Mouse (Mus musculus) kidney, adult 11 months (tissue): Measurements from ENCODE around the gene Podxl.
A peak's percentile ranks its signal among the peaks of the same experiment; 100 is the strongest.

Experiments used
- DNase-seq: peaks from one replicate; pipeline ENCODE4 v3.0.0; 2022

Gene Podxl

DNA sequence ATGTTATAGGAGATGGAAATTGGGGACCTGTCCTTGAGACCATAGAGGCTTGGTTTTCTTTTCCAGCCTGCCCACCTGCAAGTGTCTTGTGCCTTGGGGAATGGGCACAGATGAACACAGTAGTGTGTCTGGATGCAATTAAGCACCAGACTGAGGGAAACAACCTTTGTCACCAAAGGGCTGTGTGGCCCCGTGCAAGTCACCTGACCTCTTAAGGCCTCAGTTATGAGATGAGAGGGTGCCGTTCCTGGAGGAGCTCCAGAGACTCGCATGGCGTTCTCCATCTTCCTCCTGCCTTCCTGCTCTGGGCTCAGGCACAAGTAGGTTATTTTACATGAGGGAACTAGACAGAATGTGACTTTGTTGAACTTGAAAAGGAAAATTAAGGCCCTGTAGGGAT, 41.3 kb downstream of the Podxl start:
- DNase-seq, result no peak

DNA sequence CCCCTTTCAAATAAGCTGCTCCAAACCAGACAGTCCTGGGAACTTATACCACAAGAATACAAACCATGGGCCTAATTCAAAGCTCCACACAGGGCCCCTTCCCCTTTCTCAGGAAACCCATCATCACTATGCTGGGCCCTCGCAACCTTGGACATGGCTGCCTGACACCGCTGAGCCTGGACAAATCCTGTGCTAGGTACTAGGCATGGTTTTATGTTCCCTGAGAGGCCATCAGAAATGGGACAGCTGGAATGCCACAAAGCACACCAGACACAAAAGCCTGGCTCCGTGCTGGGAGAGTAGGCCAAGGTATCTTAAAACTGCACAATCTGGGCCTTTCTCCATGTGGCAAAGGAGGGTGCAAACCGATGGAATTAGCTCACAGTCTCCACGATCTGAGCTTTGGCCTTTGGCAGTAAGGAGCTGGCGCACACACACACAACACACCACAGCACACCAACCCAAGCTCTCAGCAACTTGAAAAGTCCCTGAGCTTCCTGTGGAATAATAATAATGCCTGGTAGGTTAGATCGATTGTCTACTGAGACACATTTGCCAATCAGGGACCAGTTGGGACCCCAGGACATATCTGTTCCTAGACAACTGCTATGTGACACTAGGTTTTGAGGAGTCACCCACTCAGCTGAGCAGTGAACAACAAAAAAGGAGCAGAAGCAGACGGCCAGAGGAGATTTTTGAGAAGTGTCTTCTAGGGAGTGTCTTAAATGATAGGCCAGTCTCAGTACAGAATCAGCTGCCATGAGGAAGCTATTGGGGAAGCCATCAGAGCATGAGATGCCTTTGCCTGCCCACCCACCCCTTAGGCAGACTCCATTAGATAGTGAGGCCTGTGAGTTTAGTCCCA, 42.1 kb downstream of the Podxl start:
- no peak for DNase-seq

DNA sequence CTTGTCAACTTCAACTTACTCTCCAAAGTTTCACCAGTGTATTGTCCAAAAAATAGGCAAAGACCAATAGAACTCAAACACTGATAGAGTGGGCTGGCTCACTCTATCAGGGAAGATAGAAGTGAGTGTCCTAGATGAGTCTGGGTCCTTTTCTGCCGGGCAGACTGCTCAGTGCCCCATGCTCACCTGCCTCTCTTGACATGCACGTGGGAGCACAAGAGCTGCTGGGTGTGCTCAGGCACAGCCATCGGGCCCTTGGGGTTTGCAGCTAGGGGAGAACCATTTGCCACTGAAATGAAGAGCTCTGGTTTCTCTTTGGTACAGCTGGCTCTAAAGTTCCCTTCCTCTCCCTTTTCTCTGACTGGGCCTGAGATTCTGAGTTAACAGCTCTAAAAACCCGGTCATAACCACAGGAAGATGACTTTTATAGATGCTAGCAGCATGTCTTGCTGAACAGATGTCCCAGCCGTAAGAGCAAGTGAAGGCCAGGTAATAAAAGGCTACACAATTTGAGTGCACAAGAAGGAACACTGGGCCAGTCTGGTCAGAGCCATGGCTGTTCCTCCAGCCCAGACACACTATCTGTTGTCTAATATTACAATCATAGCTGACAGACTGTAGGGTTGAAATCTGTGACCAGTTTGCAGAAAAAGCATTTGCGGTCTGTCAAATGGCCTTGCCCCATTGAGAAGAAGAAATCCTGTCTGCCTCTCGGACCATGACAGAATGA, 43.1 kb downstream of the Podxl start:
- DNase-seq, result no peak

DNA sequence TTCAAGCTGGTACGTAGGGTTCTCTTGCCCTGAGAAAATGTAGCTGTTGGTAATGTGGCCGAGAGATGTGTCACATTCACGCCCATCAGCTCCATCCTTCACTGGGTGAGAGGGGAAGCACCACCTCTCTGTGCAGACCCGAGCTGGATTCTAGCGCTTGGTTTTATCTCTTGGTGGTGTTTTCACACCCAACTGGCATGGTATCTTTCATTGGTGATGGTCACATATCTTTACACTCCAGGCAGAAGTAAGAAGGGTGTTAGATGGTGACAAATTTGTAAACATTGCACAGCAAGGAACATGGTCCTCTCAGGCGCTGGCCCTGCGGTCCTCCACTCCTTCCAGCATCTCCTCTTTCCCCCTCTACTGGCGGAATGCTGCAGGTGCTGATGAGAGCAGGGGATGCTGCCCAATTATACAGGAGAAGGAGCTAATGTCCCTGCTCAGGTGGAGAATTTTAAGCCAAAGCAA, 44.7 kb downstream of the Podxl start:
- DNase-seq, result no peak

DNA sequence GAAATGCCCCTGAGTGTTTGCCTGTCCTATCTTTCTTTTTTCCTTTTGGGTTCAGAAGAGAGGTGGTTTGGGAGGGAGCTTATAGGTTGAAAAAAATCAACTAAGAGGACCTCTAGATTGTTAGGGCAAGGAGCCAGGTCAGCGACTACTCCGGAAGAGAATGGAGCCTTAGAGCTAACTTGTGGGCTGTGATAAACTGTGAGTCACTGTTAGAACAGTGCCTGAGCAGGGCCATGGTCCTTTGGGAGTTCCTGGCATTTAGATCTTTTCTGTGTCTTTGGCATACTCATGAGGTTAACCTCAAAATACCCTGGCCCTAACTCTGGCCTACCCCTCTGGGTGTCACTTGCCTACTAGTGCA, 45.5 kb downstream of the Podxl start:
- DNase-seq, result peak; percentile 23

DNA sequence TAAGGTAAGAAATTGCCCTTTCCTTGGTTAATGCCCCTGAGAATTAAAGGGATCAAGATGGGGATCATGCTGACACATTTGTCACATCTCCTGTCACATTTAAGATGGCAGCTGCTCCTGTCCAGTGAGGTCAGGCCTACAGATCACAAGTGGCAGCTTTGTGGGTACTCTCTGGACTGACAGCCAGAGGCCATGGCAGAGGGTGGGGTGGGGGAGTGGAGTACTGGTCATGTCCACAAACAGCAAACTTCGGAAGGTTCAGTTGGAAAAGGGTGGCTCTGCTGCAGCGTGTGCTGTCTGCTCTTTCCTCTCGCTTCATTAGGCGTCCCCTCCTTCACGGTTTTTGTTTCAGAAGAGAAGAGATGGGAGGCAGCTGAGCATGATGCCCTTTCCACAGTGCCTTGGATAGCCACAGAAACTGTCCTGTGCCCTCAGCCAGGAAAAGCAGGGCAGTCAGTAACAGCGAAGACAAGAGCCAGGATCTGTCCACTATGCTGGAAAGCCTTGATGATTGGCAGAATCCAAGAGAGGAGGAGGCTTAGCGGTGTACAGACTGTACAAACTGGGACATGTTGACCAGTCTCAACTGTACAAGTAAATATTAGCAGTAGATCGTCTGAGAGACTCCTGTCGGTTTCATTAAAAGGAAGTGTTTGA, 46.0 kb downstream of the Podxl start:
- DNase-seq, result no peak

DNA sequence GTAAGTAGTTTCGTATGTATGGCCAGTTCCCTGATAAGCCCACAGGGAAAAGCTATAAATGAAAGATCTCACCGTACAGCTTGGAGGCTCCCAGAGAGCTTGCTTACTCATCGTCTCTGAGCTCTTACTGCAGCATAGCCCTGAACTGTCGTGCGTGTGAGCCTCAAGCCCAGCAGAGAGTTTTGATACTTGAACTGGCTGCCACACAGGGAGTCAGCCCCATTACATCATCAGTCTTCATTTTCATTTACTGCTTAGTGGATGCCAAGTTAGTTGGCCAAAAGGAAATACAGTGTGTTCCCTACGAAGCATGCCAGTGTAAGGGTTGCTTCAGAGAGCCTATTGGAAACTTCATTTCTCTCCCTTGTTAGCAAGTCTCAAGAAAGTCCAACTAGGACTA, 50.1 kb downstream of the Podxl start:
- no peak for DNase-seq

DNA sequence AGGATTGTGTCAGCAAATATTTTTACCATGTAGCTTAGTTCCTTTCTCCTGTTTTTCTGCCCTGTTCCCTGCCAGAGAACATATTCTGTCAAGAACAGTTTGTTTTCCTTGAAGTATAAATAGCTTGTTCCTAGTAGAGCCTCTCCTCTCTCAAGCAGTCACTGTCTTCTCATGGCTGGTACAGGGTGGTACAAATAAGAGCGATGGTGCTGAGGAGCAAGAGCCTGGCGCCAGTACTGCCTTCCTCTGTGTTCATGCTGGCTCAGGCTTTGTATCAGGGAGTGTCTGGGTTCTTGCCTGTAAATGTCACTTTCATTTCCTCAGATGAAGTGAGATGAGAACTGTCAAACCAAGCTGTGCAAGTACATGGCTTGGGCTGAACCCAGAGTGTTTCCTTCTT, 61.2 kb downstream of the Podxl start:
- no peak for DNase-seq

DNA sequence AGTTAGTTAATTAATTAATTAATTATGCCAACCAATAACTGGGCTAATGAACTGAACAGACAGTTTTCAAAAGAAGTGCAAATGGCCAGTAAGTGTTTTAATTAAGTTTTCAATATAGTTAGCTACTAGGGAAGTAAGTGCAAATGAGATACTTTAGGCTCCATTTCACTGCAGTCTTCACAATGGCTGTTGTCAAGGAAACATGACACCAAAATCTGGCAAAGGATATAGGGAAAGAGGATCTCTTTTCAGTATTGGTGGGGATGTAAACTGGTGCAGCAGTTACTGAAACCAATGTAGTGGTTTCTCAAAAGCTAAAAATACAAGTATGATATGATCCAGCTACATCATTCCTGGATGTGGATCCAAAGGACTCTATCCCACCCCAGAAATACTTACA, 63.1 kb downstream of the Podxl start:
- DNase-seq, result no peak

DNA sequence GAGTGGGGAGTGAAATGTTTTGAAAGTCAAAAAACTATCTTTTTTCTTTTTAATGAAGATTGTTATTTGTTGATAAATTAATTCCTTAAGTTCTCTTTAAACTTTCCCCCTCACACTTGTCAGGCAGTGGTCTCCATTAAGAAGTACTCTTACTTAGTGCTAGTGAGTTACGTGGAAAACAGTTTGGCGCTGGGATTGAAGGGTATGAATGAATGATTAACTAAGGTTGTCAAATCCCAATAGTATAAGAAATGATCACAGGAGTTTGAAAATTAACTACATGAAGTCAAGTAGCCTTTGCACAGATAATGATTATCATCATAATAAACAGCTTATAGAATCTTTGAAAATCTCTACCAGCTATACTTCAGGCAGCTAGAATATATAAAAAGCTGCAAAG, 63.5 kb downstream of the Podxl start:
- no peak for DNase-seq

DNA sequence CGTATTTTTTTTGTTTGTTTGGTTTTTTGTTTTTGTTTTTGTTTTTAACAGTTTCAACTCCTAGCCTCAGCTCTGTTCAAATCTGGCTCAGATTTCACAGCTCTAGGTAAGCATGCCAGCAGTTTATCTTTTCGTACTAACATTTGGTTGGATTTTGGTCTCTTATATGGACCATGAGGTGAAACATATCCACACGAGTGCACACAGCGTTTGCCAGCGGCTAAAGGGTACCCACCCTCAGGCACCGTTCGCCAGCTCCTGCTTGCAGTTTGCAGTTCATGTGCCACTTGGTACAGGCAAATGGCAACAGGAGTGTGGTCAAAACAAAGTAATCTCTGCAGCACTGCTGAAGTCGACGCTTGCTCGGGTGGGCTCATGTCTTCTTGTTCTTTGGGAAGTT, 63.9 kb downstream of the Podxl start:
- no peak for DNase-seq

DNA sequence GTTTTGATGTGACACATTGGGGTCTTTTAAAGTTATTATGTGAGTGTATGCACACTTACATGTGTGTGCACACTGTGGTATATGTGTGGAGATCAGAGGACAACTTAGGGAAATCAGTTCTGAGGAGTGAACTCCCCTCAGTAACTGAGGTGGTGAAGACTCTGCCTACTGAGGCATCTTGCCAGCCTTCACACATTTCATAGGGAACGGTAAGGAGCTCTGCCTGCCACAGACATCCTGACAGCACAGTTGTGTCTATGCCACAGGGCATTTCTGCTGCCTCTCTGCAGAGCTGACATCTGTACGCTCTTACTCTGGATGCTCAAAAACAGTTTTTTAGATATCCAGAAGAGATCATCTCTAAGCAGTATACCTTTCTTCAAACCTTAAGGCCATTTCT, 67.6 kb downstream of the Podxl start:
- no peak for DNase-seq

DNA sequence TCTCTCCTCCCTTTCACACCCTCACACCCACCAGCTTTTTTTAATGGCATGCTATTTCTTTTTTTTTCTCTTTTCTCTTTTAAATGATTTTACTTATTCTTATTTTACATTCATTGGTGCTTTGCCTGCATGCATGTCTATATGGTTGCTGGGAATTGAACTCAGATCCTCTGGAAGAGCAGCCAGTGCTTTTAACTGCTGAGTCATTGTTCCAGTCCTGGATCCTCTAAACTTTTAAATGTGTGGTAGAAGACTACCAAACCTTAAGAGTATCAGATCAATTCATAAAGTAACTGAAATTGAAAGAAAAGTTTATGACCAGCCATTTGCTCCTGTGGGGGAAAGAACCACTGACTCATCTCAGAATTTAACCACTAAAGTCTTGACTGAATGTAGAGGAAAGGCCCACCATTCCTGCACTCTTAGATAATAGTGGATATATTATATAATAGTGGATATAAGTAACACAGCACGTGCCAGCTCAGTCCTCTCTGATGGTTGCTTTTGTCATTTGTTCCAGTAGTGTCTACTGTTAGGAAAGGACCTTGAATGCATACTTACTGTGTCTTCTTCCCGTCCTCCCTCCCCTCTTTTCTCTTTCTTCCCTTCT, 68.6 kb downstream of the Podxl start:
- DNase-seq, result no peak

DNA sequence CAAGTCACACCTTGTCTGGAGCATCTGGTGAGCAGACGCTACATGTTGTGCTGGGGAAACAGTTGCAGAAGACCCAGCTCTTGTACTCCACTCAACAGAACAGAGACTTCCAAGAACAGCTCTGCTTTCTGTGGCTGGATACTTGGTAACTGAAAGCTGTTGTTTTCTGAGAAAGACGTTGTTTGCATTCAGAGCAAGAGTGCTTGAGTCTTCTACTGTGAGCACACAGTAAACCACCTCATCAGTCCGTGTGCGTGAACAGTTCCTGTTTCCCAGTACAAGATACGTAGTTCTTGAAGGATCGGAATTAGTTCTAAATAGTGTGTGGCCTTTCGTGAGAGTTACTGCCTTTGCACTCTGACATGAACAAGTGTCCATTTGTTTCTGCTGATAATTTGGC, 73.8 kb downstream of the Podxl start:
- no peak for DNase-seq

DNA sequence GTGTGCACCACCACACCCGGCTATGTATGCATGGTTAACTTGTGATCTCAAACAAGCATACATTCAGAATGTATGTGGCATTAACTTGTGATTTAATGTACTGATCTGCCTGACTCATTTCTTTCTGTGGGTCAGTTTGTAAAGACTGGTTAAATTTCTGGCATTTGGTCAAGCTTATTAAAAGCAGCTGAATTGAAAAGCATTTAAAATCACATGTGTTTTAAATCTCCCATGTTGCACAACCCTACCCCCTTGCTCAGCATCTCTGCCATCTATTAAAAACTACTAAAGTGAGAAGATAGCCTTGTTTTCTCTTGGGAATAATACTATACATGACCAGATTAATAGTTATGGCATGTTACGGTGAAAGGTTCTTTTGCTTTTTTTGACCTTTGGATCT, 77.2 kb downstream of the Podxl start:
- no peak for DNase-seq

DNA sequence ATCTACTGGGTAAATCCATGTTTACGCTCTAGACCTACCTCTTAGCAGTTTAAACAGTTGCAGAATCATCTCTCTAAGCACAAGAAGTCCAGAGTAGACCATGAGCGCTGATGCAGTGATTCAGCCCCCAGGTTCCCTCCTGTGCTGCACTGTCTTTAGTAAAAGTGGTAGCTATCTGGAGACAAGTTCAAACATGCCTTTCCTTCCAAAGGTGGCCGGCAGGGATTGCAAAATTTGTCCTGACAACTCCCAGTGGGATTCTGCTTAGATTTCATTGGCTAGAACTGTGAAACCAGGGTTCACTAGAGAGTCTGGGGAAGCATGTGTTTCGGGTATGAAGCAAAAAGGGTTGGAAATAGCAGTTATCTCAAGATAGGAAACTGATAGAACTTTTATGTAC, 83.8 kb downstream of the Podxl start:
- DNase-seq, result no peak

DNA sequence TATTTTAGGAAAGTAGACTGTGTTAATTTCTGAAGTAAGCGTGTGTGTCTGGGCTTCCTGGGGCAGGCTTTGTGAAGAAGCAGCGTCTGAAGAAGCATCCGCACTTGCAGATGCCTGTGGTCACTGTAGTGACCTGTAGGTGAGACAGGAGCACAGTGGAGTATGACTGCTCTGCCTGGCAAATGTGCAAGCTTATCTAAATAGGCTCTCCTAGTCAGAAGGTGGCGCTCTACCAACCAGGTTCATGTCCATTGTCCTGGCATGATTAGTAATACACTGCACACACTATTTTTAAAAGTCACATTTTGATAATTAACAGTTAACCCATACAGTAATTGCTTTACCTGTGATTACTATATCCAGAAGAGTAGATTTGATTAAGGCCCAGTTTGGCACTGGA, 85.6 kb downstream of the Podxl start:
- no peak for DNase-seq
